Mouse (Mus musculus): ENCODE data around the gene Naa38. TPM values are rescaled to one million over a fixed set of nuclear protein-coding genes. Genes with fewer than 3 reads are reported as not detected.
"Not testable (repeated sequence)": the region's sequence is repeated elsewhere in the genome, so short reads cannot be mapped to it uniquely, and the experiment has no call there.

Naa38 gene
- total and polyA plus RNA-seq, 3 experiments: 124 to 193 (median 157) TPM

DNA sequence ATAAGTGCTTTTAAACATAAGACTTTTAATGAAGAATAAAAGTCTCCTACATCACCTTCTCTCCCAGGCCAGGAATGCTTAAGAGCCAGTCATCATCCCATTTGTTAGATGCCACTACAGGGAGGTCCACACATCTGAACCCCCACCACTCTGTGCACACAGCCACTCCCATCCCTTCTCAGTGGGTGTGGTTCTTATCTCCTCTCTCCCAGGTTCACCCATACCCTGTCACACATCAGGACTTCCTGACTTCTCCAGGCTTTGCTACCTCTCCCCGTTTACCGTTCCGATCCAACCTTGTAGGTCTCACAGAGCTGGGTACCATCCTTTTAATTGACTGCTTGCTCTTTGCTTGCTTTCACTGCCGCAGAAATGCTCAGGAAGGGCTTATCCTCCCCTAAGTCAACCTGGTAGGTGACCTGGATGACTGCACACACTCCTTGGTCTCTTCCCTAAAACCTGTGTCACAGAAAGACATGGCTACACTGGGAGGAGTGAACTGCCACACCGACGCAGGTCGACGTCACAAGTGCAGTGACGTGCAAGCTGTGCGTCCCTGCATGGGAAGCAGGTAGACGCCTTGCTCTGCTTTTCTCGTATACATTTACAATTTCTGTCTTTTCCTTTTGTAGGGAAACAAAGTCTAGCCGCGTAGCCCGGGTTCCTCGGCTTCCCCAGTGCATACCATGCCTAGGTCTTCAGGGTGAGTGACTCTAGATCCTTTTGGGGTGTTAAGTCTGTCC is 21.9 kb upstream of the Naa38 start:
- no peak for DNase-seq

DNA sequence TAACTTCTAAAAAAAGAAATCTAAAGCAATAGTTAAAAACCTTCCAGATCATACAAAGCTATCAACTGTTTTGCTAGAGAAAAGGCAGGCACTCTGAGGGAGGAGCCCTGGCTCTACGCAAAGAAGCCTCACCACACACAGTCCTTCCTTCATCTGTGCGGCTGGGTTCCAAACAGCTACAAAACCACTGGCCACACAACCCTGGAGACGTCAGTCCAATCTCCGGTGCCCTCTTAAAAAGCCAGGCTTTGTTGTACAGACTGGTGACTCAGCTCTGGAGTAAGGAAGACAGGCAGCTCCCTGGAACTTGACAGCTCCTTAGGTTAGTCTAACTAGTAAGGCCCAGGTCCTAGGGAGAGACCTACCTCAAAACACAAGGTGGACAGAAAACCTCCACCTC is 19.6 kb upstream of the Naa38 start:
- DNase-seq: no peak

DNA sequence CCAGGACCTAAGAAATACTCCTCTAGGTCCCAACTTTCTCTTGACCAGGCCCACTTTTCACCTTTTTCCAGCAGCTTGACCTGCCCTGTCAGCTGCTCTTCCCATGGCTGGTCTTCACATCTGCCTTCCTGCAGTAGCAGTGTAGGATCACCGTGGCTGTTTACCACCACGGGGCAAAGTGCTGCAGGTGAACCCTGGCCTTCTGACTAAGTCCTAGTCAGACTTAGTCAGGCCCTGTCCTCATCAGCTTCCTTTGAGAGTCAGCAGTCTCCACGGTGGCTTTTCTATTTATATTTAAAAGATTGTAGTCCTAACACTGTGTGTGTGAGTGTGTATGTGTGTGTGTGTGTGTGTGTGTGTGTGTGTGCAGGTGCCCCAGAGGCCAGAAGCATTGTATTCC is 17.5 kb upstream of the Naa38 start:
- no peak for DNase-seq

DNA sequence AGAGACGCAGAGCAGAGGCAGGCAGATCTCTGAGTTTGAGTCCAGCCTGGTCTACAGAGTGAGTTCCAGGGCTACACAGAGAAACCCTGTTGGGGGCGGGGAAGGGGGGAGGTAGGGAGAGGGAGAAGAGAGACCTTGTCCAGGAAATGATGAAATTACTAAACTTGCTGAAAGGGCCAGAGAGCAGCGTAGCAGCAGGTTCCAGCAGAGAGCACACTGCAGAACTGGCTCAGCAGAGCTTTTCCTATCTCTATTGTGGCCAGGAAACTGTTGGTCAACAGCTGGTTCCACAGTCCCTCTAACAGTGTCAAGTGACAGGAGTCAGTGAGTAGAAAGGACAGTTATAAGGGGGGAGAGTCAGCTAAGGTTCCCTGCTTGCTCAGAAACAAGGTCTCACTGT is 15.7 kb upstream of the Naa38 start:
- DNase-seq: no peak

DNA sequence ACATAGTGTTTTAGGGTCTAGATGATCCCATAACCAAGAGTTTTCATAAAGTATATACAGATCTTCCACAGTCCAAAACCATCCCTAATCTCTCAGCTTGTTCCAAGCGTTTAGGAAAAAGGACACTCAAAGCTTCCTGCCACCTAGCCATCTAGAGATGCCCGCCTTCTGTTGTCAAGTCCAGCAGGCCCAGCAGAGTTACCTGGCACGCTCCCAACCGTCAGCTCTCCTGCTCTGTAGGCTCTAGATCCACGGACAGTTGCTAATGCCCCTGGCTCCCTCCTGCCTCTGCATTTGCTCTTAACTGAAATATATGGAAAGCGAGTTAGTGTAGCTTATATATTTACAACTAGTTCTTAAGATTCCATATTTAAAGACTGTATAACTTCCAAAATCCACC is 13.9 kb upstream of the Naa38 start:
- no peak for DNase-seq

DNA sequence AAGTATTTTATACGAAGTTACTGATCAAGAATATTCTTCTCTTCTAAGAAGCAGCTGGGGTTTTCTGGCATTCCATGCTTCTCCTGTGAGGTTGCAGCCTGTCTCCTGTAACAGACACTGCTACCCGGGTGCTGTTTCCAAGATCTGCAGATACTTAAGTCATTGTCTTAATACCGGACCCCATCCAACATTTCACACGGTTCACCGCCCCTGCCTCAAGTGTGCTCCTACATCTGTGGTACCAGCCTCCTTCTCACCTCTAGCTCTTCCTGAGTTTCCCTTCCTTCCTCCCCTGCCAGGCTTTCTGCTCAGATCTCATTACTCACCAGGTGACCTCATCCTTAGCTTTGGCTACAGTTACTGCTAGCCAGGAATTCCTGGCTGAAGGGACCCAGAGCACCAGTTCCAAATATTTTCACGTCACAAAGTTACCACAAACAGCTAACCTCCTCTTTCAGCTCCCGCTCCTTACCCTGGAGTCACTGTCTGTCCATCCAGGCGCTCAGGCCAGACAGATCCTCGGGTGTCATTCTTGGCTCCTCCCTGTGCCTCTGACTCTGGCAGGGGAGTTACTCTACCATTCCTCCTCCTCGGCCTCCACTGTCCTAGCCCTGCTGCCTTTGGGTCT is 12.7 kb upstream of the Naa38 start:
- peak; percentile 51 for DNase-seq

DNA sequence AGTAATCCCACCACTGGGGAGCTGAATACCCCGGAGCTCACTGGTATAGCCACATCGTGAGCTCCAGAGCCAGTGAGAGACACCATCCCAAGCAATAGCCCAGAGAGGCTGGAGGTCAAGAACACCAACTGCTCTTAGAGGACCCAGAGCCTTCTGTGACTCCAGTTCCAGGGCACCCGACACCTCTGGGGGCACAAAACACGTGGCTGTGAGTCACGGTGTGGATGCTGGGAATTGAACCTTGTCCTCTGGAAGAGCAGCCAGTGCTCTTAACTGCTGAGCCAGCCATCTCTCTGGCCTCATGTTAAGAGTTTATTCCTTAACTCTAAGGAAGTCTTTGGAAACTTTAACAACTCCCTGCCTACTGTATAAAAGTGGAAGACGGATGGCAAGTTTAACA is 10.3 kb upstream of the Naa38 start:
- no peak for DNase-seq

DNA sequence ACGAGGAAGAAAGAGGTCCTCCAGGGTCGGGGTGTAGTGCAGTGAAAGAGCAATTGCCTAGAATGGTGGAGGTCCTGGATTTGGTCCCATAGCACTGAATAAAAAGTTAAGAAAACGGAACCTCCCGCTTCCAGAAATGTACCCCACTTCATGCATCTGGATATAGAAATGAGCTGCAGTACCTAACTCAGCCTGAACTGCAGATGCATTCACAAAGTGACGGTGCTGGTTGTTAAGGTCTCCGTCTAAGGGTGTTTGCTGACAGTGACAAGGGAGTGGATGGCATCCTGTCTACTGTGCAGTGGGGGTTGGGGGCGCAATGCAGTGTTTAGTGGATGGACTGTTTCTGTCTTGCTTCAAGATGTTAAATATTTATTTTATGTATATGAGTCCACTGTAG is 8.5 kb upstream of the Naa38 start:
- no peak for DNase-seq

DNA sequence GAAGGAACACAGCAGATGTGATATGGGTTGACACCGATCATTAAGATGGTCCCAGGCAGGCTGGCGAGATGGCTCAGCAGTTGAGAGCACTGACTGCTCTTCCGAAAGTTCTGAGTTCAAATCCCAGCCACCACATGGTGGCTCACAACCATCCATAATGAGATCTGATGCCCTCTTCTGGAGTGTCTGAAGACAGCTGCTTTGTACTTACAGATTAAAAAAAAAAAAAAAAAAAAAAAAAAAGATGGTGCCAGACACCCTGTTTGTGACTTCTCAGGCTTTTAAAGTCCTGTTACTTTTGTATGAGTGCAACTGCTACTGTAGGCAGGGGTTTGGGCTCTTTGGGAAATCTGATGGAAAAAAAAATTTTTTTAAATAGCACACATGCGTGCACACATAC is 6.6 kb upstream of the Naa38 start:
- DNase-seq: no peak

DNA sequence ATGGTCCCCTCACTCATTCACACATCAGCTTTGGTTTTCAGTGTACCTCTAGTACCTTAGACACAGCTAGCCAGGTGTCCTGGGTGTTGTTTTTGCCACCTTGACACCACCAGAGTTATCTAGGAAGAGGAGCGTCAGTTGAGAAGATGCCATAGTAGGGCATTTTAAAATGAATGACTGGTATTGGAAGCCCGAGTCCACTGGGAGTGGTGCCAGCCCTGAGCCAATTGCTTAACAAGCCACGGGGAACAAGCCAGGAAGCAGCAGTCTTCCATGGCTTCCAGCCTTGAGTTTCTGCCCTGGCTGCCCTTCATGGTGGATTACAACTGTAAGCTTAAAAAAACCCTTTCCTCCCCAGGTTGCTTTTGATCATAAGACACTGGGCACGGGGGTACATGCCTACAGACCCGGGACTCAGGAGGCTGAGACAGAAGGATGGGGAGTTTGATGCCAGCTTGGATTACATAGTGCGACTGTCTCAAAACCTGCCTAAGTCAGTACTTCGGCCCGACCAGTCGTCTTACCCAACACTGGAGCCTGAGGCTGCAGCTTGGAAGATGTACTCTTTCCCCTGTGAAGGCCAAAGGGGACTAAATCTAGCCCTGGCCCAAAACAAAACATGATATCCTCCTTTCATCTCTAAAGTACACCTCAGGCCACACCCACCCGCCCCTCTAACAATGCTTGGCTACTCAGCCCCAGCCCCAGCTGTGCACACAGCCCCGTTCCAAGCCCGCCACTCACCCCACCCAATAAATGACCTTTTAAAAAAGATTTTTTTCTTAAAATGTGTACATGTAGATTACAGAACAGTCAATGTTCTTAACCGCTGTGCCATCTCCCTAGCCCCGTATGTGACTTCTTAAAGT is 5.5 kb upstream of the Naa38 start:
- DNase-seq: peak; percentile 90

DNA sequence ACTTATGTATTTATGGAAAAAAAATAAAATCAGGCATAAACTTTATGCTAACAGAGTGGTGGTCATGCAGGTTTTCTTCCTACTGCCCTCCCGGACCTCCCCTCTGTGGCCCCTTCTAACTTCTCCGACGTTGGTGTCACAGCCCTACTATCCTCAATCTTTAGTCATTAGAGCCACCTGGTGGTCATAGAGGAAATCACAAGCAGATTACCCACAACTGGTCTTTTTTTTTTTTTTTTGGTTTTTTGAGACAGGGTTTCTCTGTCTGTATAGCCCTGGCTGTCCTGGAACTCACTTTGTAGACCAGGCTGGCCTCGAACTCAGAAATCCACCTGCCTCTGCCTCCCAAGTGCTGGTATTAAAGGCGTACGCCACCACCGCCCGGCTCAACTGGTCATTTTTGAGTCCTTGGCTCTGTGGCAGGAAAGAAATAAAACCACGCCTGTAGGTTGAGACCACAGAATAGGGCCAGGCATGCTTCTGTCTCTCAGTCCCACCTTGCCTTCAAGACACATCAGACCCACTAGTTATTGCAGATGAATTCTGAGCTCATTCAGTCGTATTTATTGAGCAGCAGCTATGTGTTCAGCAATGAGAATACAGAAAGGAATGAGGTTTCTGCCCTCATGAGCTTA is 4.8 kb upstream of the Naa38 start:
- peak; percentile 64 for DNase-seq

DNA sequence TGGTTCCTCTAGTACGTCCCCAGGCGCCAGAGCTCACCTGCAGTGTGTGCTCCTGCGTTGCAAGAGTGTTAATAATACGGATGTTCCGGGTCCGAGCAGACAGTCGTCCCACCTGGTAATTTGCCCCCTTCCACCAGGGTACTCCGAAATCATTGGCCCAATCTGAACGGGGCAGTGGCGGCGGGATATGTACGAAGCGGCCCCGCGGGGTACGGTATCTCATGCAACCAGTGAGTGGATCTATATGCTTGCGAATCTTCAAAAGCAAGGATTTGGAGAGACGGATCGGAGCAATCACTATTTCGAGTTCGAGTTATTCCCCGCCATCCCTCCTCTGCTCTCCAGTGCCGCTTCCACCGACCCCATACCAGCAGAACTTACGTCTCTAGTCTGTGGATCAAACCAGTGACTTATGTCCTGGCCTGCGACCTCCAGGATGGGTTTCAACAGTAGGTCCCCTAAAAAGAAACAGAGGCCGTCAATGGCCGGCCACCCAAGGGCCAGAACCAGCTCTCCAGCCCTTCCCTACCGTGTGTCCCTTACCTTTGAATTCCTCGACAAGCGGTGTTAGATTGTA is 608 bp upstream of the Naa38 start:
- DNase-seq: not testable (repeated sequence)

DNA sequence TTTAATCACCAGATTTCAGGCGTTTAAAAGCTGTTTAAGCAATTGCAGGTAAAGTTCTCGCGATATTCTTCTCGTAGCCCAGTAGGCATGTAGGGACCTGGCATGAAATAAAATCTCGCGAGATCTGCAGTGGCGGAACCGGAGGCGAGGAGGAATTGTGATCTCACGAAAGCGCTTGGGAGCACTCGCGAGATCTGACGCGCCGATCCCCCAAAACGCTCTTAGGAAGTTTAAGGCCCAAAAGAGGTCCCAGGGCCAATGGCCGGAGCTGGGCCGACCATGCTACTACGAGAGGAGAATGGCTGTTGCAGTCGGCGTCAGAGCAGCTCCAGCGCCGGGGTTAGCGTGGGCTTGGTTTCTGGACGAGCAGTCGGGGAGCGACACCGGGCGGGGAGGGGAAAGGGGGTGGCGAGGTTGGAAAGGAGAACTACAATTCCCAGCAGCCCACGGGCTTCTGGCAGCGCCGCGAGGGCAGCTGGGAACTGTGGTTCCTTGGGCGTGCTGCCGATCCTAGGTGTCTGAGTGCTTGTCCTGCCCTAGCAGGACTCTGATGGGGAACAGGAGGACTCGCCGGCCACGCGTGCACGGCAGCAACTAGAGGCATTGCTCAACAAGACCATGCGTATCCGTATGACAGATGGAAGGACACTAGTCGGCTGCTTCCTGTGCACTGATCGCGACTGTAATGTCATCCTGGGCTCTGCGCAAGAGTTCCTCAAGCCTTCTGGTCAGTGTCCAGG is 517 bp downstream of the Naa38 start:
- DNase-seq: peak; percentile 96

DNA sequence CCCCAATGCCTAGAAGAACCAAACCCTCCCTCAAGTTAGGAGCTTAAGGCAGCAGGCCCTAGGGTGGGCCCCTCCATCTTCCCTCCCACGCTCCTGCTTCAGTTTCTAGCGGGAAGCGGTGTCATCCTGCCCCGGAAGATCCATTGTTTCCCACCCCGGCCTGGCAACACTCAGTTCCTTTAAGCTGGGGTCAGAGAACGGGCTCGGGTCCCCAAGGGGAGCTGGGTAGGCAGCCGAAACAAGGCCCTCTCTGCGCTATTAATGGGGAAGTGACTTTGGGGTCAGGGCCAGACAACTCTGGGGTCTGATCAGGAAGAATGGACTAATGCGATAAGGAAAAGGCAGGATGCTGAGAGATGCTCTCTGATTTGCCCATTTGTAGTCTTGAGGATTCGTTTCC is 1.5 kb downstream of the Naa38 start:
- DNase-seq: peak; percentile 74

DNA sequence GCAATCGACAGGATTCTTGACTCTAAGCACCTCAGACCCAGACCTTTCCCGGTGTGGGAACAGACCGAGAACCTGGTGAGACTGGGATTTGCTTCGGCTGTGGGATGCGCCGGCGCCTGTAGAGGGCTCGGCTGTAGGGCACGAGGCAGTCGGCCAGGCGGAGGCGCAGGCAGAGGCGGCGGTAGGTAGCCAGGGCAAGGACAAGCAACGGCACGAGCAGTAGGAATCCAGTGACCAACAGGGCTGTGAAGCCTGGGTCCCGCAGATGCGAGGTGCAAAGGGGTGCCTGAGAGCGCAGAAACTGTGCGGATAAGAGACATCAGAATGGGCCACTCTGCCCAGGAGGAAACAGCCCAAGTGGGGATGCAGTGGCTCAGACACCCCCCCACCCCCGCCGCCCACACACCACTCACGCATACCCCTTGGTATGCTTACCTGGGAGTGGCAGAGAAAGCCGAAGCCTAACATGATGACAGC is 2.3 kb downstream of the Naa38 start:
- peak; percentile 51 for DNase-seq

DNA sequence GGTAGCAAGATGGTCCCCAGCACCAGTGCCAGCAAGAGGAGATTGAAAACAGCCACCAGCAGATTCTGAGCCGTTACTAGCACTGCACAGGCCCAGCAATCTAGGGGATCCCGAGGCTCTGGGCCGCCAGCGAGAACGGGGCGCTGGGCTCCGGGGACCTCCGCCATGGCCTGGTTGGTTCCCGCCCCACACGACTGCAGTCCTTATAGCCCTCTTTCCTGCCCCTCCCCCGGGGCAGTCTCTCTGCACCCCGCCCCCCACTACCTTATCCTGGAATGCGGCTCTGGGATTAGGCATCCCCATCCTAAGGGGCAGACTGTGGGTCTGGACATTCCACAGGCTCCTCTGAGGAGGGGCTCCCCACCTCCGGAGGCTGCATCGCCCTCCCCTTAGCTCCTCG is 2.8 kb downstream of the Naa38 start, which contains the start of gene Tmem88:
Gene Tmem88 (minus strand): TSS at position 176 of the 400 bp plus-strand sequence.
- DNase-seq: peak; percentile 64

DNA sequence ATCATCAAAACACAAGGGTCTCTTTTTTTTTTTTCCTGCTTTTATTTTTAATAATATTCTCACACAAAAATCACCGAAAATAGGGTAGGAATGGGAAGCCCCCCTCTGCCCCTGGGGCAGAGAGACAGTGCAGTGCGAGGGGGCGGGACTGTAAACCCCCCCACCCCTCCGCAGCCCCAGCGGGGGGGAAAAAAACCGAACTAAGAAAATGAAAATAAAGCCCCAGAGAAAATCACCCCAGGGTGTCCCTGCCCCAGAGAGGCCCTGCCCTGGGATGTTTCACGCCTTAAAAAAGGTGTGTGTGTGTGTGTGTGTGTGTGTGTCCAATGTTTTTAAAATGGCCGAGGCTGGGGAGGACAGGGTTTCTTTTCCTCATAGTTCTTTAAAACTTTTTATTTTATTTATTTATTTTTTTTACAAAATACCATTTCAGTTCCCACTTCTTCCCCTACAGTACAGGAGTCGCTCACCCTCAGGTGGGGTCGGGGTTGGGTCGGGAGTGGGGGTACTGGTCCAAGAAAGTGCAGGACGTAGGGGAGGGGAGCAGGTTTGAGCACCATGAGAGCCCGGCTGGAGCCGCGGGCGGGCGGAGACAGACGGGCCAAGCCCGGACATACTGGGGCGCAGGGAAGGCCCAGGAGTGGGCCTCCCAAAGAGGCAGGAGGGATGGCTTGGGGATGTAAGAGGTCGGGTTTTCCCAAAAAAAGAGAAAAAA is 3.4 kb downstream of the Naa38 start:
- DNase-seq: no peak

DNA sequence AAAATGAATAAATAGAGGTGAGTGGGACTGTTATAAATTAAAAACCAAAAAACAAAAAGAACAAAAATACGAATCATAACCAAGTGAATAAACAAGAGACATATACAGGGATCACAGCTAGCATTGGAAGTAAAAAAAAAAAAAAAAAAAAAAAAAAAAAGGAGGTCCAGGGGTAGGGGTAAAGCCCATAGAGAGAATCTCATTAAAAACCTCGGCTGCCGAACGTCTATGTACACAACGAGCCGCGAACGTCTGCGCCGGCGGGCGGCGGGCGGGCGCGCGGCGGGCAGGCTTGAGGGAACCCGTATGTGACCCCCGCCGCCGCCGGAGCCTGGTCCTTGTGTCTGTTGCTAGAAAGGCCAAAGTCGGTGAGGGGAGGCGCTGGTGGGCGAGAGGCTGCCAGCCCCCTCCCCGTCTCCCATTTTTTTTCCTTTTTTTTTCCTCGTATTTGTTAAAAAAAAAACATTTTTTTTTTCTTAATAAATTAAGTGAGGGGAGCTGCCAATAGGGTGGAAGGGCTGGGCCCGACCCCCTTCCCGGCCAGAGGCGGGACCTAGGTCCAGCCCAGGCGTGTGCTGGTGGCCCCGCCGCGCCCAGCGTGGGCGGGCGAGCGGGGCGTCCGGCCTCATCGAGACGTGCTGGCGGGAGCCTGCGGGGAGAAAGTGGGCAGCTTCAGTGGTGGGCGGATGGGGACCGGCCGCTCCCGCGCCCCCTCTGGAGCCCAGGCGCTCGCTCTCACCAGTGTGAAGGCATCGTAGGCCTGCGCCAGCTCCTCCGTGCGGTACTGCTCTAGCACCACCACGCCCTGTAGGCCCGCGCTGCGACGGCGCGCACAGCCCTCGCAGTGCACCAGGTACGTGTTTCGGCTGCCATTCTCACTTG is 4.2 kb downstream of the Naa38 start:
- DNase-seq: no peak

DNA sequence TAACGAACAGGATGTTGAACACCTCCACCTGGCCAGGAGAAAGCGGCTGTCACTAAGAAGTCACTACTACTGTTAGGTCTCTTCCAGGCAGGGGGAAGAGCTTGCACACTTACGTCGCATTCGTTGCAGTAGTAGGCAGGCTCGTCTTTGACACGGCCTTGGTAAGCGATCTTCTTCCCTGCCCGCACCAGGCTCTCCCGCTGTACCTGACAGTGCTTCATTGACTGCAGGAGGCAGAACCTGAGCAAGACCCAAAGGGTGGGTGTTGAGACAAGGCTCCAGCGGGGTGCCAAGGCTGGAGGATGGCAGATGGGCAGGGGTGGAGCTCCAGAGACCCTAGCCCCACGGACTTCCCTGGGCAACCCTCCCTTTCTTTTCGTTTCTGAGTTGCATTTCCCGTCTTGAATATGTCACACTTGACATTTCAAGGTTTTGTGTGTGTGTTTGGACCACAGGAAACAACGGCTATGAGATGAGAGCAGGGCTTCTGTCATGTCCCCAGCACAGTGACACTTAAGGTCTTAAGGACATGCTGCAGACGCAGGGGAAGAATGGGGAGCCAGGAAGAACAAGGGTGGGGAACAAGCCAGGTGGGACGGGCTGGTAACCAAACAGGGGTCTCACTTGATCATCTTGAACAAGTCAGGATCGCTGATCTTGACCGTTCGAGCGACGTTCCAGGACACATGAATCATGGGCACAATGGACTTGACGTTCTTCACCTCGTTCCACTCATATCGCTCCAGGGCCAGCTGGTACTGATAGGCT is 5.0 kb downstream of the Naa38 start:
- no peak for DNase-seq

All from adrenal gland, adult 2 months (tissue).